Mouse (Mus musculus): ENCODE data around the gene Endov. TPM values are rescaled to one million over a fixed set of nuclear protein-coding genes. Genes with fewer than 3 reads are reported as not detected.

The Endov gene
- 8.7 and 10.0 TPM in 2 replicates for polyA plus RNA-seq (2012; ENCODE audit: insufficient read depth, low replicate concordance)

GRCm38 (mm10) chr11:119490861-119491689 lies at the start of gene Endov:
TSS of gene Endov (plus strand) at chr11:119491347.
- H3K36me3 ChIP-seq (replicated peaks; ENCODE audit: low read length): peaks cover 45% of the 10 kb centered on the region
- peak within 1 kb of the TSS; percentile 97 for H3K4me3 ChIP-seq (replicated peaks)
- no peaks in the 10 kb centered on the region for H3K9me3 ChIP-seq
- peaks cover 71% of the 10 kb centered on the region for H3K4me1 ChIP-seq
- TF ChIP-seq FLI1 (IDR thresholded peaks at IDR 0.05; ENCODE audit: low read length) (peak; percentile 75), GATA1 (IDR thresholded peaks at IDR 0.05; ENCODE audit: borderline replicate concordance, low read length) (no peak)
- no peaks in the 10 kb centered on the region for H3K27me3 ChIP-seq (replicated peaks)

- H3K9me3 ChIP-seq: no peaks in the 10 kb centered on the region
- TF ChIP-seq FLI1 (IDR thresholded peaks at IDR 0.05; ENCODE audit: low read length) (no peak), GATA1 (IDR thresholded peaks at IDR 0.05; ENCODE audit: borderline replicate concordance, low read length) (no peak)
- no peaks in the 10 kb centered on the region for H3K4me1 ChIP-seq
- peaks cover 3% of the 10 kb centered on the region for H3K27me3 ChIP-seq (replicated peaks)
- peaks cover 99% of the 10 kb centered on the region for H3K36me3 ChIP-seq (replicated peaks; ENCODE audit: low read length)
- no peak overlapping the region for H3K4me3 ChIP-seq (replicated peaks)
Measured at GRCm38 (mm10) chr11:119442199-119442598, 48.9 kb upstream of the Endov start.

GRCm38 (mm10) chr11:119443442-119443841 lies 47.7 kb upstream of the Endov start:
- H3K4me3 ChIP-seq (replicated peaks): no peak overlapping the region
- H3K9me3 ChIP-seq: no peaks in the 10 kb centered on the region
- H3K4me1 ChIP-seq: no peaks in the 10 kb centered on the region
- TF ChIP-seq GATA1 (IDR thresholded peaks at IDR 0.05; ENCODE audit: borderline replicate concordance, low read length) (no peak), FLI1 (IDR thresholded peaks at IDR 0.05; ENCODE audit: low read length) (no peak)
- H3K27me3 ChIP-seq (replicated peaks): peaks cover 3% of the 10 kb centered on the region
- H3K36me3 ChIP-seq (replicated peaks; ENCODE audit: low read length): peaks cover 97% of the 10 kb centered on the region

- H3K36me3 ChIP-seq (replicated peaks; ENCODE audit: low read length): peaks cover 90% of the 10 kb centered on the region
- no peaks in the 10 kb centered on the region for H3K9me3 ChIP-seq
Measured at GRCm38 (mm10) chr11:119456097-119456496, 35.0 kb upstream of the Endov start.

GRCm38 (mm10) chr11:119477876-119478275 lies 13.3 kb upstream of the Endov start:
- no peak for TF ChIP-seq GATA1 (IDR thresholded peaks at IDR 0.05; ENCODE audit: borderline replicate concordance, low read length)
- H3K27me3 ChIP-seq (replicated peaks): no peaks in the 10 kb centered on the region
- H3K9me3 ChIP-seq: no peaks in the 10 kb centered on the region
- no peak overlapping the region for H3K4me3 ChIP-seq (replicated peaks)
- peaks cover 97% of the 10 kb centered on the region for H3K36me3 ChIP-seq (replicated peaks; ENCODE audit: low read length)
- no peaks in the 10 kb centered on the region for H3K4me1 ChIP-seq

More at GRCm38 (mm10) chr11:119456097-119456496, 35.0 kb upstream of the Endov start:
- H3K4me3 ChIP-seq (replicated peaks): no peak overlapping the region
- H3K27me3 ChIP-seq (replicated peaks): no peaks in the 10 kb centered on the region
- no peaks in the 10 kb centered on the region; the same call in 1 of the 2 replicates for H3K4me1 ChIP-seq
- TF ChIP-seq GATA1 (IDR thresholded peaks at IDR 0.05; ENCODE audit: borderline replicate concordance, low read length) (no peak), FLI1 (IDR thresholded peaks at IDR 0.05; ENCODE audit: low read length) (no peak)

- Histone ChIP-seq H3K27me3 (replicated peaks) (no peaks in the 10 kb centered on the region), H3K4me1 (peaks cover 71% of the 10 kb centered on the region), H3K36me3 (replicated peaks; ENCODE audit: low read length) (peaks cover 44% of the 10 kb centered on the region), H3K9me3 (no peaks in the 10 kb centered on the region), H3K4me3 (replicated peaks) (peak overlapping the region; percentile 97)
- no peak for TF ChIP-seq FLI1 (IDR thresholded peaks at IDR 0.05; ENCODE audit: low read length)
- TF ChIP-seq GATA1 (IDR thresholded peaks at IDR 0.05; ENCODE audit: borderline replicate concordance, low read length): no peak
Measured at GRCm38 (mm10) chr11:119491690-119492087, 542 bp downstream of the Endov start.

- H3K4me1 ChIP-seq: peaks cover 68% of the 10 kb centered on the region
- TF ChIP-seq GATA1 (IDR thresholded peaks at IDR 0.05; ENCODE audit: borderline replicate concordance, low read length) (no peak), FLI1 (IDR thresholded peaks at IDR 0.05; ENCODE audit: low read length) (no peak)
- no peaks in the 10 kb centered on the region for H3K27me3 ChIP-seq (replicated peaks)
- H3K36me3 ChIP-seq (replicated peaks; ENCODE audit: low read length): peaks cover 40% of the 10 kb centered on the region
- H3K9me3 ChIP-seq: no peaks in the 10 kb centered on the region
- H3K4me3 ChIP-seq (replicated peaks): peak overlapping the region; percentile 59
Measured at GRCm38 (mm10) chr11:119492830-119493229, 1.7 kb downstream of the Endov start.

GRCm38 (mm10) chr11:119493516-119493915 lies 2.4 kb downstream of the Endov start:
- H3K9me3 ChIP-seq: no peaks in the 10 kb centered on the region
- H3K4me1 ChIP-seq: peaks cover 62% of the 10 kb centered on the region
- H3K36me3 ChIP-seq (replicated peaks; ENCODE audit: low read length): peaks cover 41% of the 10 kb centered on the region
- TF ChIP-seq FLI1 (IDR thresholded peaks at IDR 0.05; ENCODE audit: low read length) (no peak), GATA1 (IDR thresholded peaks at IDR 0.05; ENCODE audit: borderline replicate concordance, low read length) (no peak)
- H3K27me3 ChIP-seq (replicated peaks): no peaks in the 10 kb centered on the region
- H3K4me3 ChIP-seq (replicated peaks): no peak overlapping the region

GRCm38 (mm10) chr11:119496147-119496546 lies 5.0 kb downstream of the Endov start:
- H3K4me3 ChIP-seq (replicated peaks): no peak overlapping the region
- TF ChIP-seq FLI1 (IDR thresholded peaks at IDR 0.05; ENCODE audit: low read length) (no peak), GATA1 (IDR thresholded peaks at IDR 0.05; ENCODE audit: borderline replicate concordance, low read length) (no peak)
- H3K36me3 ChIP-seq (replicated peaks; ENCODE audit: low read length): peaks cover 67% of the 10 kb centered on the region
- peaks cover 36% of the 10 kb centered on the region for H3K4me1 ChIP-seq
- H3K27me3 ChIP-seq (replicated peaks): no peaks in the 10 kb centered on the region
- no peaks in the 10 kb centered on the region for H3K9me3 ChIP-seq

- Histone ChIP-seq H3K4me1 (peaks cover 28% of the 10 kb centered on the region), H3K4me3 (replicated peaks) (no peak overlapping the region), H3K9me3 (no peaks in the 10 kb centered on the region), H3K36me3 (replicated peaks; ENCODE audit: low read length) (peaks cover 80% of the 10 kb centered on the region), H3K27me3 (replicated peaks) (no peaks in the 10 kb centered on the region)
- TF ChIP-seq GATA1 (IDR thresholded peaks at IDR 0.05; ENCODE audit: borderline replicate concordance, low read length) (no peak), FLI1 (IDR thresholded peaks at IDR 0.05; ENCODE audit: low read length) (no peak)
Measured at GRCm38 (mm10) chr11:119497451-119497850, 6.3 kb downstream of the Endov start.
